Mouse (Mus musculus) gonadal fat pad, adult 2 months (tissue): ENCODE data around the gene Defb7. TPM values are rescaled to one million over a fixed set of nuclear protein-coding genes. Genes with fewer than 3 reads are reported as not detected.

Experiments used
- DNase-seq: peaks from one replicate; pipeline ENCODE4 v3.0.0-alpha.2; 2012; ENCODE audit warnings: low read depth
- polyA plus RNA-seq: library from polyadenylated mRNA; depleted of rRNA; stranded (reverse); fragments of >200 nt; gene quantifications from 2 replicates; pipeline ENCODE4 v1.2.3, GENCODE M21; 2012; rRNA removed

Gene Defb7
- not detected in 2 replicates for polyA plus RNA-seq

DNA sequence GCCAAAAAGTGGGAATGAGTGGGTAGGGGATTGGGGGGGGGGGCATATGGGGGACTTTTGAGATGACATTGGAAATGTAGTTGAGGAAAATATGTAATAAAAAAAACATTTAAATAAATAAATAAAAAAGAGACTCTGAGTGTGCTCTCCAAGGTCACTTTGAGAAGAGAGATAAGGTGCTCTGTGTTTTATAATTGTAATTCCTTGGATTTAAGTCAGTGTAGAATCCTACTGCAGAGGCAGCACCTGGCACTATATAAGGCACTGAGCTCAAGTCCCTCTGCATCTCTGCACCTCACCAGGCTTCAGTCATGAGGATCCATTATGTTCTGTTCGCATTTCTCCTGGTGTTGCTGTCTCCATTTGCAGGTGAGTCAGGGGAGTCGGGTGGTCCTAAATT lies at the start of gene Defb7:
Defb7 (plus strand) TSS at position 301 of the 400 bp plus-strand sequence.
- DNase-seq: no peak

DNA sequence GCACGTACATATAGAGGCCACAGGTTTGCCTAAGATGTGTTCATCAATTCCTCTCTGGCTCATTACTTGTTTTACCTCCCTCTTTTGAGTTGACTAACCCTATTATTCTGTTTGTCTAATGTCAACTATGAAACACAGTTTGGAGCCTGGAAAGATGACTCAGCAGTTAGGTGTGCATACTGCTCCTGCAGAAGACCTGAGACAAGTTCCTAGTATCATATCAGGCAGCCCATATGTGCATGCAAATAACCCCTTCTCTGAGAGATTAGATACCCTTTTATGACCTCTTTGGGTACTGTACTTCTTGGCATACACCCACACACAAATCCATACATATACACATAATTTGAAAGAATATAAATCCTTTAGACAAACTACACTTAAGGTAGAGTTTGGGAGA lies 48.5 kb upstream of the Defb7 start:
- DNase-seq: no peak

DNA sequence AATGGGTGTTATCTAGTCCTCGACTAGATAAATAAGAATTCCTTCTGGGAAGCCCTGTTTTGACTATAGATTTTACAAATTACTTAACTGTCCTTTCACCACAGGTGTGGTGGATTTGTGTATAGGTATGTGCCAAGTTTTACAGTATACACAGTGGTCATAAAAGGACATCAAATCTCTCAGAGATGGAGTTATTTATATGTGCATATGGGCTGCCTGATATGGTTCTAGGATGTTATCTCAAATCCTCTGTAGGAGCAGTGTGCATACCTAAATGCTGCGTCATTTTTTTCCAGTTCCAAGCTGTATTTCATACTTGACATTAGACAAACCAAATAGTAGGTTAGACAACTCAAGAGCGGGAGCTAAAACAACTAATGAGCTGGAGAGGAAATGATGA lies 33.5 kb upstream of the Defb7 start:
- DNase-seq: no peak

DNA sequence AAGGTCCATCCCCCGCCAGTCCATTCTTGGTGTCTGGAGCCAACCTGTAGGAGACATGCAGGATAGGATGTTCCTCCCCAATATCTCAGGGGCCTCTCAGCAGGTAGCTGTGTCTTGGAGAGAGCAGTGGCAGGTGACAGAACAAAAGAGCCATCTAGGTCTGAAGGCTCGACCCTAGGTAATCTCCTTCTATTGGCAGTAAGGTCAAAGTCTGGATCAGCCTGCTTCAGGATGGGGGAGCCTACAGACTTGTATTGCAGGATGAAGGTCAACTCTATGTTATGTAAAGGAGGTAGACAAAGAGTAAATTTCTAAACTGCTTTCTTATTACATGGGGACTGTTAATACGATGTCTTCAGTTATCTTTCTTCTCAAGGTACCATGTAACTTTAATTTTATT lies 25.9 kb upstream of the Defb7 start:
- DNase-seq: no peak

DNA sequence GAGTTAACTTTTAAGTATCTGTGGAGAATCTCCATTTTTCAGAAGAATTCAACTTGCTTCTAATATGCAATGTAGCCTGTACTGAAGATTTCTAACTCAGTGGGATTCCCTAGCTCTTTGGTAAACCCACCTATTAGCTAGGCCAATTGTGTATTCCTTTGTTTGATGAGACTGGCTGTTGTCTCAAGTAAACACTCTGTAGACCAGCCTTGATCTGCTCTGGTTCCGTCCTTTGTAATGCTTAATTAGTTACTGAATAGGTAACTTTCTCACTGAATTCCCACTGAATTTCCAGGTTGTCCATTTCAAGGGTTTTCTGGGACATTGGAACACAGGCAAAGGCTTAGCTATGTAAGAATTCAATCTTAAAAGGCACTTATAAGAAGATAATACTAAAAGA lies 5.6 kb downstream of the Defb7 start:
- DNase-seq: no peak

DNA sequence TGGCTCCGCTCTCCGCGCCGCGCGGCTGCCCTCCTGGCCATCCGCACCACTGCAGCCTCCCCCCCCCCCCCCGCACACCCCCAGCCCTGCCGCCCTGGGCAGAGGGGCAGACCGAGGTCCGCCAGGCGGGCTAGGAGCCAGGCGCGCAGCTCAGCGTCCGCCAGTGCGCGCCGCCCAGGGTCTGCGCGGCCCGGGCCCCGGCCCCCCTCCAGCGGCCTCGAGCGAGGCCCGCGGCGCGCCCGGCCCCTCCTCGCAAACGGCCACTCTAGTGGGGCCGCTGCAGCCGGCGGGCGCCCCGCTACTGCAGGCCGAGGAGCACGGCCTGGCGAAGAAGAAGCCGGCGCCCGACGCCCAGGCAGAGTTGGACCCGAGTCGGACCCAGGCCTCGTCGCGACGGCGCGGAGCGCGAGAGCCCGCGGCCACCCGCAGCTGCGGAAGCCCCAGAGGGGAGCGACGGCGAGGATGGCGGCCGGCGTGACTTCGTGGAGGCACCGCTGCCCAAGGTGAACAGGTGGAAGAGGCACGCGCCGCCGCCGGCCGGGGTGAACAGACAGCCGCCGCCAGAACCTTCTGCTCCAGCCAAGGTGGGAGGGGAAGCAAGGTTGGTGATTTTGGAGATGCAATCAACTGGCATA lies 40.4 kb downstream of the Defb7 start:
- no peak for DNase-seq

DNA sequence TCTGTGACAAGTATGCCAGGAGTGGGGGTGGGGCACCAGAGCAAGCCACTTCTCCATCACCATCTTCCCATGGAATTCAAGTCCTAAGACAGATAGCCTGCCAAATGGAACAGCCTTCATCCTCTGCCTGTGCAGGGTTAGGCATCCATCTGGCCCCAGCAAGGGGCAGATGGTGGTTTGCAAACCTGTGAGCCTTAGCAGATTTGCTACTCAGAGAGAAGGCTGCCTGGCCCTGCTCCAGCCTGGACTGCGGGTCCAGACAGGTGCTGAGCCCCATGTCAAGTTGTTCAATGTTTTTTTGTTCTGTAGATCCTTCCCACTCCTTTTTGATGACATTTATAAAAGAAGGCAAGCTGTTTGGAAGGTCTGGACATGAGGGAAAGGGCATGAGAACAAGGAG lies 45.5 kb downstream of the Defb7 start:
- DNase-seq: no peak

Other genes with a start within 250 kb of the Defb7 start
- gene Defb5, start 247.5 kb upstream of the Defb7 start, polyA plus RNA-seq: not detected in 2 replicates
- gene Defb3, start 201.7 kb upstream of the Defb7 start, polyA plus RNA-seq: not detected in 2 replicates
- gene Defb8, start 47.5 kb upstream of the Defb7 start, polyA plus RNA-seq: not detected in 2 replicates
- not detected in 2 replicates for gene 4930467E23Rik, start 234.5 kb downstream of the Defb7 start, polyA plus RNA-seq